Mouse (Mus musculus) lung, postnatal 0 days (tissue): Measurements from ENCODE around the gene Prr18. TPM values are rescaled to one million over a fixed set of nuclear protein-coding genes. Genes with fewer than 3 reads are reported as not detected.
"Not testable (repeated sequence)": the region's sequence is repeated elsewhere in the genome, so short reads cannot be mapped to it uniquely, and the experiment has no call there.

Experiments
- ATAC-seq: fragments of 200-750 bp; cut with Nextera tagmentation; 2 replicates; pipeline ENCODE4 v1.8.0; 2017; ENCODE audit warnings: moderate library complexity
- DNase-seq: peaks from one replicate; pipeline ENCODE4 v3.0.0-alpha.2; 2016; ENCODE audit warnings: low spot score
- H3K27ac ChIP-seq: fragments of 300-500 bp; sonication (generic); 2 replicates; pipeline ENCODE4 v1.5.1; 2014; ENCODE audit warnings: antibody characterized with exemption, mild to moderate bottlenecking, low read length, mixed read lengths
- H3K27me3 ChIP-seq: fragments of 300-500 bp; sonication (generic); replicated peaks from 2 replicates; pipeline ENCODE4 v1.6.1; 2014; ENCODE audit warnings: low read length, mixed read lengths; ENCODE audit not compliant: insufficient read depth
- H3K36me3 ChIP-seq: fragments of 300-500 bp; sonication (generic); 2 replicates; pipeline ENCODE4 v1.6.1; 2014; ENCODE audit warnings: low read length, mixed read lengths; ENCODE audit not compliant: insufficient read depth
- H3K4me1 ChIP-seq: fragments of 300-500 bp; sonication (generic); 2 replicates; pipeline ENCODE4 v1.6.1; 2014; ENCODE audit warnings: antibody characterized with exemption, low read depth, low read length, mixed read lengths; ENCODE audit not compliant: insufficient read depth
- H3K4me2 ChIP-seq: fragments of 300-500 bp; sonication (generic); replicated peaks from 2 replicates; pipeline ENCODE4 v1.6.1; 2014; ENCODE audit warnings: low read depth, mild to moderate bottlenecking, low read length, moderate library complexity, mixed read lengths
- H3K4me3 ChIP-seq: fragments of 300-500 bp; sonication (generic); 2 replicates; pipeline ENCODE4 v1.5.1; 2014; ENCODE audit warnings: low read depth, low read length
- H3K9ac ChIP-seq: fragments of 300-500 bp; sonication (generic); replicated peaks from 2 replicates; pipeline ENCODE4 v1.6.1; 2014; ENCODE audit warnings: low read depth, mild to moderate bottlenecking
- H3K9me3 ChIP-seq: fragments of 300-500 bp; sonication (generic); 2 replicates; pipeline ENCODE4 v1.6.1; 2016; ENCODE audit warnings: low read length, mixed read lengths
- CTCF ChIP-seq: IDR thresholded peaks from 2 replicates; pipeline ENCODE4 v1.5.1; 2016; ENCODE audit warnings: antibody characterized with exemption, mild to moderate bottlenecking
- EP300 ChIP-seq: IDR thresholded peaks from 2 replicates; pipeline ENCODE4 v1.6.1; 2016; ENCODE audit warnings: antibody characterized with exemption, mild to moderate bottlenecking, control low read depth
- WGBS: fragments of 180-500 bp; shearing (Covaris S2); extraction: QIAGEN DNeasy Blood & Tissue Kit; methylation state at CpG from one replicate; pipeline ENCODE4 v1.1.7; 2014; 5-methylcytosine and 5-hydroxymethylcytosine counted together
- polyA plus RNA-seq: library from polyadenylated mRNA; unstranded; fragments of >200 nt; fragmentation: Nextera tagmentation; extraction: Ambion mirVana; gene quantifications from 2 replicates; pipeline ENCODE4 v1.2.1, GENCODE M21; 2015

Gene Prr18
- polyA plus RNA-seq, 1 experiment from 2014 or later: 7.6 TPM

DNA sequence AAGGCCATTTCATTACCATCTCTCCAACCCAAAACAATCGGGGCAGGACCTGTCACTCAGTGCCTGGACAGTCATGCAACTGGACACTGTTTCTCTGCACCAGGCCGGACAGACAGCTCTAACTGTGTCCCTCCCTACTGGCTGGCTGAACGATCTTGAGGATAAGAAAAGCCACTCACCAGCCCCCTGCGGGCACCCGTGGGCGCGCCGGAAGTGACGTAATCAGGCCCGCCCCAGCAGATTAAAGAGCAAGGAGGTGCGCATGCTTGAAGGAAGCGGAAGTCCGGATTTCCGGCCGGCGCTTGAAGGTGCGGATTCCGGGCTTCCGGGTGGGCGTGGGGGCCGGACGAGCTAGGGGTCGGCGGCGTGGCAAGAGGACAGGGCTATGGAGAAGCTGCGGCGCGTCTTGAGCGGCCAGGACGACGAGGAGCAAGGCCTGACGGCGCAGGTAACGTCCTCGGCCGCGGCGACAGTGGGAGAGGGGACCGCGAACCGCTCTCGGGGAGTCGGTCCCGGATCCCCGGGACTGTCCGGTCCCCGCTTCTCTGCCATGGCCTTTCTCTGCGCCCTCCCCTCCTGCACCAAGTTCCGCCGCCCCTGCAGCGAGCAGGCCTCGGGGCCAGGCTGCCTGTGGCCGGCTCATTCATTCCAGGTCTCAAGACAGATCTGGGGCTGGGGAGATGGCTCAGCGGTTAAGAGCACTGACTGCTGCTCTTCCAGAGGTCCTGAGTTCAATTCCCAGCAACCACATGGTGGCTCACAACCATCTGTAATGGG is 26.2 kb upstream of the Prr18 start, which contains the start of gene Sft2d1:
Sft2d1 (plus strand) TSS at position 265 of the 777 bp plus-strand sequence.
- Histone ChIP-seq H3K4me1 (peaks cover 3% of the 10 kb centered on the region; the same call in 1 of the 2 replicates), H3K27ac (peak within 1 kb of the TSS; percentile 81), H3K9me3 (no peaks in the 10 kb centered on the region), H3K36me3 (no peaks in the 10 kb centered on the region), H3K4me2 (peak within 1 kb of the TSS; percentile 69), H3K4me3 (peak within 1 kb of the TSS; percentile 69), H3K9ac (peak within 1 kb of the TSS; percentile 77), H3K27me3 (no peaks in the 10 kb centered on the region)
- TF ChIP-seq CTCF: no peak
- peak; percentile 82; the same call in 1 of the 2 replicates for TF ChIP-seq EP300
- 0% methylated on average over 52 of the region's 54 CpGs for WGBS
- DNase-seq: peak; percentile 97
- ATAC-seq: peak; percentile 98

DNA sequence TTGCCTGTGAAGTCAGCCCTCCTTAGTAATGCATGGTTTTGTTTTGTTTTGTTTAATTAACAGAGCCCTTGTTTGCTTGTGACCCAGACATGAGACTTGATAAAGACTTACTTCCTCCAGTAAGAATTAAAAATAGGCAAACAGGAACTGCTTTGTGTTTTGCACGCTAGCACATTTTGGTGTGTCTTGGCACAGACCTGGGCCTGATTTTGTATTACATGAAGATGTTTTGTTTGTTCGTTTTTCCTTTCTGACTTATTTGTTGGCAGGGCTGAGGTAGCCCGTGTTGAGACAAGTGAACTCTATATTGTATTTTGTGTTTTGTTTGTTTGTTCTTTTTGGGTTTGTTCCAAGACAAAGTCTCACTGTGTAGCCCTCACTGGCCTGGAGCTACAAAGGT is 25.5 kb upstream of the Prr18 start:
- ATAC-seq (peak; percentile 3; the same call in 1 of the 2 replicates), DNase-seq (peak; percentile 37)
- H3K27ac ChIP-seq: no peak overlapping the region

DNA sequence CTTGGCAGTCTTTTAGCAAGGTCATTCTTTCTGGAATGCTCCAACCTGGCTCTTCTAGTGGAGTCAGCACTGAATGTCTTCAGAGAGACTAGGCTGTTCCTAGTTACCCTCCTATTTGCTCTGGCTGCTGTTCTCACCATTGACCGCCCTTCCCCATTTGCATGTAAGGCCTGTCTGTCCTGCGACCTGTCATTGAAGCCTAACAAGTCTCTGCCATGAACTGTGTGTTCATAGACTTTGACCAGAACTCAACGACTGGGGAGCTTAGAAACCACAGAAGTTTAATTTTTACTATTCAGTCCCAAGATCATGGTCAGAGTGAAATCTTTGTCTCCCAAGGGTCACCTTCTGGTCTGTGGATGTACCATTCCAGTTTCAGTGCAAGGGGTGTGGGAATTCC is 23.3 kb upstream of the Prr18 start:
- no peak for TF ChIP-seq EP300
- TF ChIP-seq CTCF: no peak
- 87% methylated on average over 3 of the region's 3 CpGs for WGBS
- H3K9me3 ChIP-seq: no peaks in the 10 kb centered on the region
- H3K36me3 ChIP-seq: no peaks in the 10 kb centered on the region
- H3K4me3 ChIP-seq: no peak overlapping the region
- DNase-seq (no peak), ATAC-seq (no peak)
- no peaks in the 10 kb centered on the region for H3K27me3 ChIP-seq
- peaks cover 3% of the 10 kb centered on the region; the same call in 1 of the 2 replicates for H3K4me1 ChIP-seq
- no peak overlapping the region for H3K9ac ChIP-seq
- H3K27ac ChIP-seq: no peak overlapping the region
- no peak overlapping the region for H3K4me2 ChIP-seq

More for the DNA sequence above, 25.5 kb upstream of the Prr18 start:
- 26% methylated on average over 3 of the region's 3 CpGs for WGBS
- no peak overlapping the region for H3K9ac ChIP-seq
- H3K4me2 ChIP-seq: peak overlapping the region; percentile 69
- TF ChIP-seq EP300 (no peak; the same call in 1 of the 2 replicates), CTCF (no peak)
- H3K27me3 ChIP-seq: no peaks in the 10 kb centered on the region
- H3K9me3 ChIP-seq: no peaks in the 10 kb centered on the region
- peak overlapping the region; percentile 69 for H3K4me3 ChIP-seq
- peaks cover 3% of the 10 kb centered on the region; the same call in 1 of the 2 replicates for H3K4me1 ChIP-seq
- H3K36me3 ChIP-seq: no peaks in the 10 kb centered on the region

GRCm38 (mm10) chr17:8316251-8316650 is 21.0 kb upstream of the Prr18 start:
- H3K9ac ChIP-seq: no peak overlapping the region
- WGBS: 62% methylated on average over 1 of the region's 1 CpGs
- peak; percentile 76 for DNase-seq

DNA sequence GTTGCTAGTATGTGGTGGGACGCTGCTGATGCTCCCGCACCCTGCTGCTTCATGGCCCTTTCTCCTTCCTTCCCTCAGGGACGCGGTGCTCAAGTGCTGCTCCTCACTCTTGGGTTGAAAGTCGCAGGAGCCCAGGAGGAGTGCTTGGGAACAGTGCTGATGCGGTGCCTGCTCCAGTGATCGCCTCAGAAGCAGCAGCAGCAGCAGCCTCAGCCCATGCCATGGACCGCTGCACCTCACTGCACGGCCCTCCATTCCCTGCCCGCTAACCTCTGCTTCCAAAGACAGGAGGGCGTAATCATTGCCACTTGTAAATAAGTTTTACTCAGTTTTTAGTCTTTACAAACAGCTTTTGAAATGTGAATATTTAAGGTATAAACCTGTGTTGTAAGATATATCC is 10.4 kb upstream of the Prr18 start:
- ATAC-seq, H3K4me3 ChIP-seq, H3K9ac ChIP-seq, DNase-seq, H3K9me3 ChIP-seq, H3K4me2 ChIP-seq, H3K27ac ChIP-seq, H3K36me3 ChIP-seq, H3K27me3 ChIP-seq, H3K4me1 ChIP-seq: not testable (repeated sequence)
- 90% methylated on average over 10 of the region's 11 CpGs for WGBS

More at GRCm38 (mm10) chr17:8316251-8316650, 21.0 kb upstream of the Prr18 start:
- Histone ChIP-seq H3K36me3 (no peaks in the 10 kb centered on the region), H3K4me2 (no peak overlapping the region), H3K27ac (no peak overlapping the region), H3K4me1 (peaks cover 3% of the 10 kb centered on the region; the same call in 1 of the 2 replicates), H3K27me3 (no peaks in the 10 kb centered on the region), H3K9me3 (no peaks in the 10 kb centered on the region), H3K4me3 (no peak overlapping the region)
- TF ChIP-seq EP300 (no peak), CTCF (peak; percentile 85)
- peak; percentile 87 for ATAC-seq

DNA sequence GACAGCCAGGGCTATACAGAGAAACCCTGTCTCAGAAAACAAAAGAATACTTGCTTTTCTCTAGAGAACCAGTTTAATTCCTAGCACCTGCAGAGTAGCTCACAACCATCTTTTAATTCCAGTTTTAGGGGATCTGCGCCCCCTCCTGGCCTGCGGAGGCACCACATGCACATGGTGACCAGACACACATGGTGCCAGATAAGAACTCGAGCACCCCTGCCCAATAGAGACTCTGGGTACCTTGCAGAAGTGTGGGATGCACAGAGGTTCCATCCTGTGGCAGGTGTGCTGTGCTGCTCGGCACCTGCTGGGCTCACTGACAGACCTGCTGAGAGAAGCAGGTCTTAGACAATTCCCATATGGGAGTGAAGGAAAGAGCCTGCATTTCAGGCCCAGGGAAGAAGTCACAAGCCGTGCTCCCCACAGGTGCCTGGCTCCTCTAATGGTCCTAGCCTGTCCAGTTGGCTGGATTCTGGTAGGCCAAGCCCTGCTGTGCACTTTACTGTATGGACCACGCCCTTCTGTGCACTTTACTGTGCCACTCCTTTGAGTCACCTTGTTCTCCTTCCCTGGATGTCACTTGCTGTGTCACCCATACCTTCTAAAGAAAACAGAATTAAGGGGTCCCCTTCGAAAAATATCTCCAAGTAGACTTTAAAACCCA is 8.6 kb upstream of the Prr18 start:
- H3K9ac ChIP-seq: no peak overlapping the region

More for the DNA sequence above, 8.6 kb upstream of the Prr18 start:
- no peak overlapping the region for H3K4me3 ChIP-seq
- H3K9me3 ChIP-seq: no peaks in the 10 kb centered on the region
- ATAC-seq (no peak), DNase-seq (no peak)
- H3K4me2 ChIP-seq: no peak overlapping the region
- no peak overlapping the region for H3K27ac ChIP-seq
- no peak for TF ChIP-seq EP300
- TF ChIP-seq CTCF: peak; percentile 55
- H3K4me1 ChIP-seq: no peaks in the 10 kb centered on the region
- H3K36me3 ChIP-seq: no peaks in the 10 kb centered on the region
- WGBS: 60% methylated on average over 7 of the region's 7 CpGs
- H3K27me3 ChIP-seq: no peaks in the 10 kb centered on the region
